Mouse (Mus musculus) cortical plate, adult 2 months (tissue): Measurements from ENCODE around the gene Insm1. TPM values are rescaled to one million over a fixed set of nuclear protein-coding genes. Genes with fewer than 3 reads are reported as not detected.

Experiments used
- H3K27ac ChIP-seq: fragments of 200-500 bp; 2 replicates; pipeline ENCODE4 v1.5.1; 2012; ENCODE audit warnings: low read length, control low read depth, inconsistent platforms; ENCODE audit not compliant: insufficient read depth
- H3K4me1 ChIP-seq: fragments of 200-500 bp; 2 replicates; pipeline ENCODE4 v1.6.1; 2011; ENCODE audit warnings: low read length; ENCODE audit not compliant: control insufficient read depth, insufficient read depth
- H3K4me3 ChIP-seq: fragments of 200-500 bp; 2 replicates; pipeline ENCODE4 v1.5.1; 2011; ENCODE audit warnings: mild to moderate bottlenecking, low read length, control low read depth; ENCODE audit not compliant: insufficient read depth
- CTCF ChIP-seq: fragments of 200-500 bp; IDR thresholded peaks from 2 replicates; pipeline ENCODE4 v1.5.1; 2011; ENCODE audit warnings: mild to moderate bottlenecking, control low read depth, low read length; ENCODE audit not compliant: insufficient read depth; ENCODE audit errors: extremely low read depth
- POLR2A ChIP-seq: fragments of 200-500 bp; IDR thresholded peaks from 2 replicates; pipeline ENCODE4 v1.6.1; 2011; ENCODE audit warnings: mild to moderate bottlenecking, low read length, control low read depth; ENCODE audit not compliant: insufficient read depth; ENCODE audit errors: extremely low read depth
- polyA plus RNA-seq: library from polyadenylated mRNA; depleted of rRNA; stranded (reverse); fragments of >200 nt; gene quantifications from 2 replicates; pipeline ENCODE4 v1.2.3, GENCODE M21; 2012

Gene Insm1
- polyA plus RNA-seq, 1 experiment: 4.5 TPM

DNA sequence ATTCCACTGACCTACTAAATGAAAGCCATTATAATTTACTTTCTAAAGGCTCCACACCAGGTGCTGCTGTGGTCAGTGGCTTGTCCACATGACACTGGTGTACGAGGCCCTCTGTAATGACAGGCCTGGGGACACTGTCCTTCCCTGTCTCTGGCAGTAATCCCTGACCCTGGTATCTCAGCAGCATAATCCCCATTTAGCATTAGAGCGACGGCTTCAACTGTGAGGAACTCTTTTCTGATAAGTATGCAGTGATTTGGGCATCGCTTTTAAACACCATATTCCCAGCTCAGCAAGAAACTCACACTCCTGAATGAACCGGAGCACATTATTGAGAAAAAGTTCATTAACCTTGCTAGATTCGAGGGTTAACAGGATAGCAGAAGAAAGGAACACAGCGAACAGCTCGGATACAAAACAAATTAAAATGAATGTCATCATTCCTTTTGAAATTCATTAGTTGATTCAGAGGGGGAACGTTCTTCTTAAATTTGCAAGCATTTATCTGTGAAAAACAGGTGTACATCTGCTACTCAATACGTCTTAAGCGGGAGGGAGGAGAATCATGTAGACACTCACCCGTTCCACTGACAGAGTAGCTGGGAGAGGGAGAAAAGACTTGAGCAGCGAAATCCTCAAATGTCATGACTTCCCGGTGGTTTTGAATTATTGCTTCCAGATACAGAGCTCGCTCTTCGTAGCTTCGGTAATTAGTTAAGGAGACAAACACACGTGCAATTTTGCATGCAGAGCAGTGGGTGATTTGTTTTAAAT lies 38.3 kb downstream of the Insm1 start:
- no peak overlapping the region for H3K27ac ChIP-seq
- no peak for TF ChIP-seq POLR2A
- TF ChIP-seq CTCF: no peak
- no peak overlapping the region for H3K4me3 ChIP-seq
- H3K4me1 ChIP-seq: no peaks in the 10 kb centered on the region

DNA sequence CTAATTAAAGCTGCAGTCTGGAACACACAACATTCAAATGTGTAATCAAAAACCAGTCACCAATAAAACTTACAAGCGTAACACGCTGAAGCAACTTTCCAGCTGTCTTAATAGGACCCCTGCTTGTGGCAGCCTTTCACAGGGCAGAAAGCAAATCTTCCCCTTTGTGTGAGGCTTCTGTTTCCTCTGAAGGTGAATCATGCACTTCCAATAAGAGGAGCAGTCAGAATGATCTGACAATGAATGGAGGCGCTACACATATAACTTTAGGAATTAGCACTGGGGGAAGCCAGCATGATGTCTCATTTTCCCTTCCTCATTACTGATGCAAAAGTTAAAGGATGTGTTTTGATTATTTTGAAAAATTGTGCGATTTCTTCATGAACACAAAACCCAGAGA lies 39.4 kb downstream of the Insm1 start:
- H3K27ac ChIP-seq: no peak overlapping the region

GRCm38 (mm10) chr2:146262215-146262614 lies 40.5 kb downstream of the Insm1 start:
- Histone ChIP-seq H3K27ac (no peak overlapping the region), H3K4me3 (no peak overlapping the region), H3K4me1 (no peaks in the 10 kb centered on the region)
- no peak for TF ChIP-seq CTCF

More for the DNA sequence above, 39.4 kb downstream of the Insm1 start:
- Histone ChIP-seq H3K4me1 (no peaks in the 10 kb centered on the region), H3K4me3 (no peak overlapping the region)
- TF ChIP-seq POLR2A (no peak), CTCF (no peak)

- no peak overlapping the region for H3K4me3 ChIP-seq
- TF ChIP-seq POLR2A (no peak), CTCF (no peak)
- no peak overlapping the region for H3K27ac ChIP-seq
- H3K4me1 ChIP-seq: no peaks in the 10 kb centered on the region
Measured at GRCm38 (mm10) chr2:146262966-146263365, 41.2 kb downstream of the Insm1 start.

- no peak overlapping the region for H3K27ac ChIP-seq
- no peak overlapping the region for H3K4me3 ChIP-seq
- no peak for TF ChIP-seq CTCF
- no peak for TF ChIP-seq POLR2A
- H3K4me1 ChIP-seq: no peaks in the 10 kb centered on the region
Measured at GRCm38 (mm10) chr2:146265045-146265444, 43.3 kb downstream of the Insm1 start.

GRCm38 (mm10) chr2:146266539-146266938 lies 44.8 kb downstream of the Insm1 start:
- no peak overlapping the region for H3K27ac ChIP-seq
- TF ChIP-seq POLR2A (no peak), CTCF (no peak)
- H3K4me3 ChIP-seq: no peak overlapping the region
- no peaks in the 10 kb centered on the region for H3K4me1 ChIP-seq
